Mouse (Mus musculus): ENCODE measurements around the gene Ddah1. TPM values are rescaled to one million over a fixed set of nuclear protein-coding genes. Genes with fewer than 3 reads are reported as not detected.

The Ddah1 gene
- polyA plus RNA-seq, 1 experiment from 2014 or later = 25.4 TPM

DNA sequence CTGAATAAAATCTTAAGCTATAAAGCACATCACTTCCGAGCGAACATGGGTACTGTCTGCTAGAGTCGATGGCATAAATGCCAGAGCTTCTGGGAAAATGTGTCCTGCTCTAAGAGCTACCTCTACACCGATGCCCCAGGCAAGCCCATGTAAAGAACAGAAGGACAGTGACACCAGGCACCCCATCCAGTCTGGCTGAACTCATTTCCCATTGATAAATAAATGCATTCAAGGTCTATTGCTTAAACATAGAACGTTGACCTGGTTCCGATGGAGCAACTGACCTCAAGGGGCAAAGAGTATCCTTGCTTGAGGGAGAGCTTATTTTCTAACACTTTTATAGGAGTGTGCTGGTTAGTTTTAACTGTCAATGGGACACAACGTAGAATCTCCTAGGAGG lies 30.6 kb downstream of the Ddah1 start:
- no peak overlapping the region for H3K4me3 ChIP-seq
- no peak overlapping the region for H3K27ac ChIP-seq
- ATAC-seq (replicated peaks; ENCODE audit: insufficient number of reproducible peaks, insufficient read depth, low FRiP score, low read depth) = no peak
- H3K9ac ChIP-seq = no peak overlapping the region
- WGBS = 91% methylated on average over 7 of the region's 7 CpGs
- H3K4me2 ChIP-seq = no peak overlapping the region
- H3K9me3 ChIP-seq (replicated peaks) = no peaks in the 10 kb centered on the region
- no peaks in the 10 kb centered on the region for H3K36me3 ChIP-seq
- peaks cover 7% of the 10 kb centered on the region for H3K4me1 ChIP-seq (replicated peaks)
- no peaks in the 10 kb centered on the region for H3K27me3 ChIP-seq

DNA sequence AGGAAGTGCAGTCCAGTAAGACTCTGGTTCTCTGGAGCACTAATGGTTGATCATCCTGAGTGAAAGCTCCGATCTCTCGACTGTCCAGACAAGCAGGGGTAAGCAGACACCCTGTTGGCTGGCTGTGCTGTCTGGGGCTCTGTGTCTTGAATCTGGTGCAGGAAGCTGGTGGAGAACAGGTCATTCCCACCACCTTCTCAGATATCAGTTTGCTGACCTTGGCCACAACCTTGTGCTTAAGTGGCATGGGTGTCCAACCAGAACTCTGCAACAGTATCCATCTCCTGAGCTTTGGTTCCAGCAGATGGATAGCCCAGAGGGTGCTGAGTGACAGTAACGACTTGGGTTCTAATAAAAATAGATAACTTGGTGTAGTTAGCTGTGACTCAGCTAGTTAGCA lies 31.8 kb downstream of the Ddah1 start:
- Histone ChIP-seq H3K9ac (no peak overlapping the region), H3K27ac (no peak overlapping the region), H3K27me3 (no peaks in the 10 kb centered on the region), H3K36me3 (no peaks in the 10 kb centered on the region), H3K4me2 (no peak overlapping the region), H3K4me3 (no peak overlapping the region), H3K9me3 (replicated peaks) (no peaks in the 10 kb centered on the region), H3K4me1 (replicated peaks) (peaks cover 7% of the 10 kb centered on the region)
- ATAC-seq (replicated peaks; ENCODE audit: insufficient number of reproducible peaks, insufficient read depth, low FRiP score, low read depth) = no peak
- WGBS = 49% methylated on average over 3 of the region's 3 CpGs

- Histone ChIP-seq H3K9ac (no peak overlapping the region), H3K4me2 (no peak overlapping the region), H3K36me3 (no peaks in the 10 kb centered on the region), H3K27ac (no peak overlapping the region), H3K4me1 (replicated peaks) (peaks cover 7% of the 10 kb centered on the region), H3K4me3 (no peak overlapping the region), H3K9me3 (replicated peaks) (no peaks in the 10 kb centered on the region), H3K27me3 (no peaks in the 10 kb centered on the region)
- 88% methylated on average over 4 of the region's 4 CpGs for WGBS
- no peak for ATAC-seq (replicated peaks; ENCODE audit: insufficient number of reproducible peaks, insufficient read depth, low FRiP score, low read depth)
Measured at GRCm38 (mm10) chr3:145790709-145791108, 32.2 kb downstream of the Ddah1 start.

DNA sequence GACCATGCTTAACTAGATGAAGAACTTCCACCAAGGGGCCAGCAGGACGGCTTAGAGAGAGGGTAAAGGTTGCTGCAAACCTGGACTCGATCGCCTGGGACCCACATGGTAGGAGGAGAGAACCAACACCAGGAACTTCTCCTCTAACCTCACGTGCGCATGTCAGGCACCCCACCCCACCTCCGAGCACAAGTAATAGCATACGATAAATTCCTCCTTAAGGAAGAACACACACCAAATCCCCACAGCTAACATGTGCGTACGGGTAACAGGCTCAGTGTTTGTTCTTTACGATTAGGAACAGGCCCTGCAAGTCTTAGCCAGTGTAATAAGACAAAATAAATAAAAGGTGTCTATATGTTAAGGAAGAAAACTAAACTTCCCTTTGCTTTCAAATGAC lies 35.9 kb downstream of the Ddah1 start:
- Histone ChIP-seq H3K36me3 (no peaks in the 10 kb centered on the region), H3K9ac (no peak overlapping the region), H3K9me3 (replicated peaks) (no peaks in the 10 kb centered on the region), H3K4me1 (replicated peaks) (peaks cover 23% of the 10 kb centered on the region), H3K4me2 (no peak overlapping the region), H3K27ac (no peak overlapping the region), H3K4me3 (no peak overlapping the region), H3K27me3 (no peaks in the 10 kb centered on the region)
- WGBS = 89% methylated on average over 10 of the region's 10 CpGs
- no peak for ATAC-seq (replicated peaks; ENCODE audit: insufficient number of reproducible peaks, insufficient read depth, low FRiP score, low read depth)

DNA sequence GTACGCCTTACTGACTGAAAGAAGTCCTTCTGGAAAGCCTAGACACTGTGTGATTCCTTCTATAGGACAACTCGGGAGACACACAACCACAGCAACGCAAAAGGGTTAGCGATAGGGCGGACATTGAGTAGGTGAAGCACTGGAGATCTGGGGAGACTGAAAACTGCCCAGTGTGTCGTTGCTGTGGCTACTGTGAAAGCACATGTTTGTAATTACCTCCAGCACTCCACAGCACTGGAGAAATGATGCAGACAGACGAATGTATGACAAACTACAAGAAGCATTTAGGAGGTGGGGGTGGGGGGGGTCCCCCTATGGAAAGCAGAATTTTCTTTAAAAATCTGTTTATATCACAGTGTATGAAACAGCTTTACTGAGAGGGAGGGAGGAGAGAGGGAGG lies 37.4 kb downstream of the Ddah1 start:
- Histone ChIP-seq H3K27ac (no peak overlapping the region), H3K4me3 (no peak overlapping the region), H3K36me3 (no peaks in the 10 kb centered on the region), H3K9me3 (replicated peaks) (no peaks in the 10 kb centered on the region), H3K9ac (no peak overlapping the region), H3K4me1 (replicated peaks) (peaks cover 17% of the 10 kb centered on the region), H3K4me2 (no peak overlapping the region), H3K27me3 (no peaks in the 10 kb centered on the region)
- no peak for ATAC-seq (replicated peaks; ENCODE audit: insufficient number of reproducible peaks, insufficient read depth, low FRiP score, low read depth)
- 81% methylated on average over 7 of the region's 7 CpGs for WGBS

DNA sequence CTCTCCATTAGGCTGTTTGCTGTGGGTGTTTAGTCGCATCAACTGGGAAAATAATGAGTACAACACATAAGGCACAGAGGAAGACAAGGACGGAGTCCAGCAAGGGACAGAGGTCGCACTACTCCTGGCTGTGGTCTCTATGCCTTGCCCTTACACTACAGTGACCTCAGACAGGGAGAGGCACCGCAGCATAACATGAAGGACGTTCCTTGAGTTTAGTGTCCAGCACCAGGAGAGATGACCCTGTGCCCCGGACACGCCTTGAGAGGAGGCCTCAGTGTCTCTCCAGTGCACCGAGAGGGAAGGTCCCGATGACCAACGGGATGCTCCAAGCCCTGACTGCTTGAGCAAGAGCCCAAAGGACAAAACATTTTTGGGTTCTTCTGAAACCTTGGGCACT lies 39.6 kb downstream of the Ddah1 start:
- no peak overlapping the region for H3K4me2 ChIP-seq
- H3K27ac ChIP-seq = peak overlapping the region; percentile 36; the same call in 1 of the 2 replicates
- WGBS = 58% methylated on average over 10 of the region's 10 CpGs
- peaks cover 17% of the 10 kb centered on the region for H3K4me1 ChIP-seq (replicated peaks)
- no peaks in the 10 kb centered on the region for H3K9me3 ChIP-seq (replicated peaks)
- no peak for ATAC-seq (replicated peaks; ENCODE audit: insufficient number of reproducible peaks, insufficient read depth, low FRiP score, low read depth)
- H3K27me3 ChIP-seq = no peaks in the 10 kb centered on the region
- H3K36me3 ChIP-seq = no peaks in the 10 kb centered on the region
- H3K9ac ChIP-seq = no peak overlapping the region
- no peak overlapping the region for H3K4me3 ChIP-seq

DNA sequence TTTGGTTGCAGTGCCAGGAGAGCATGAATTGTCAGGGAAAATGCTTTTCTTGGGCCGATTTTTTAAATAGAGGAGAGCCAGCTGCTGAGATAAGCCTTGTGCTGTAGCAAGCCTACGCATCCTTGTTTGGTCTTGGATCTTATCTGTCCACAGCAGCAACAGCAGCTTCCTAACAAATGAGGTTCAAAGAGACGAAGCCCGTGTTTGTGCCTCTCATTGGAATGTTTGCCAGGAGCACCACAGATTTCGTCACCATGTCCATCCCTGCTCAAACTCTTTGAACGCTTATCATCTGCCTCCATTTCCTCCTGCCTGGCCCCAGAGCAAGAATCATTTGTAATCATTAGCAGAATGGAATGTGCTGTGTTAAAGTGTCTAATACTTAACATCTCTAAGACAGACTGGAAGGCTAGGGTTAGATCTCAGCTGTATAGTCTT lies 40.3 kb downstream of the Ddah1 start:
- no peaks in the 10 kb centered on the region for H3K36me3 ChIP-seq
- H3K9ac ChIP-seq = no peak overlapping the region
- H3K4me1 ChIP-seq (replicated peaks) = peaks cover 17% of the 10 kb centered on the region
- no peak overlapping the region for H3K27ac ChIP-seq
- no peaks in the 10 kb centered on the region for H3K9me3 ChIP-seq (replicated peaks)
- H3K4me3 ChIP-seq = no peak overlapping the region
- WGBS = 6% methylated on average over 6 of the region's 6 CpGs
- peak overlapping the region; percentile 27 for H3K4me2 ChIP-seq
- ATAC-seq (replicated peaks; ENCODE audit: insufficient number of reproducible peaks, insufficient read depth, low FRiP score, low read depth) = peak; percentile 64; the same call in 1 of the 2 replicates
- H3K27me3 ChIP-seq = no peaks in the 10 kb centered on the region

DNA sequence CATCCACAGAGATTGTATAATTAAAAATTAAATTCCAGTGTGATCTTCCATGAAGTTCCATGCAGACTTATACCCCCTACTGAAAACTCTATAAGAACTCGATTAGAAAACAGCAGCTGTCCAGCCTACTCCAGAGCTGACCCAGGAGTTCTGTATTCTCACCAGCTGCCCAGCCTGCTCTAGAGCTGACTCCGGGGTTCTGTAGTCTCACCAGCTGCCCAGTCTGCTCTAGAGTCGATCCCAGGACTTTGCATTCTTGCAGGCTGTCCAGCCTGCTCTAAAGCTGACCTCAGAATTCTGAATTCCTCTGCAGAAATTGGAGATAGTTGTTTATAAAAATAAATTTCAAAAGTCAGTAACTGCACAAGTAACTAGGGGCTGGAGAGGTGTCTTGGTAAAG lies 40.9 kb downstream of the Ddah1 start:
- Histone ChIP-seq H3K36me3 (no peaks in the 10 kb centered on the region), H3K4me1 (replicated peaks) (peaks cover 17% of the 10 kb centered on the region), H3K4me3 (no peak overlapping the region), H3K9me3 (replicated peaks) (no peaks in the 10 kb centered on the region), H3K4me2 (no peak overlapping the region), H3K27me3 (no peaks in the 10 kb centered on the region), H3K27ac (no peak overlapping the region), H3K9ac (no peak overlapping the region)
- no peak for ATAC-seq (replicated peaks; ENCODE audit: insufficient number of reproducible peaks, insufficient read depth, low FRiP score, low read depth)
- 30% methylated on average over 3 of the region's 3 CpGs for WGBS

DNA sequence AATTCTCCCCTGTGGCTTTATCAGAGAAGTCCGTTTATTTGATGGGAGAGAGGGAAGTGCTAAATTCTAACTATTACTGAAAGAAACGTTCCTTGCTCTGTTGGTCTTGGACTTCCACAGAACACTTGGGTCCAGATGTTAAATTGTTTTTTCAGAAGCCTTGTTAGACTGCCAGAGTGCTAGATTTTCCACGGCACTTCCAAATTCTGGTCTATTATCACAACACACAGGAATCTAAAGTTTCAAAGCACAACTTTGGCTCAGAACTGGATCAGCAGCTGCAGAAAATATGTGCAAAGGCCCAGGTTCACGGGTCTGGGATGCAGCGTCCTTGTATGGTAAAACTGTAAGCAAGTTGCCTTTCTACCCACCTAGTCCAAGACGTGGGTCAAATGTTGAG lies 43.6 kb downstream of the Ddah1 start:
- Histone ChIP-seq H3K4me3 (no peak overlapping the region), H3K9me3 (replicated peaks) (no peaks in the 10 kb centered on the region), H3K4me2 (no peak overlapping the region), H3K27me3 (no peaks in the 10 kb centered on the region), H3K4me1 (replicated peaks) (peaks cover 17% of the 10 kb centered on the region), H3K27ac (0 out of 2 replicates have a peak overlapping the region, but pooled peaks have one; percentile 13), H3K9ac (no peak overlapping the region), H3K36me3 (no peaks in the 10 kb centered on the region)
- WGBS = 60% methylated on average over 6 of the region's 6 CpGs
- ATAC-seq (replicated peaks; ENCODE audit: insufficient number of reproducible peaks, insufficient read depth, low FRiP score, low read depth) = no peak

GRCm38 (mm10) chr3:145805848-145806247 lies 47.4 kb downstream of the Ddah1 start:
- Histone ChIP-seq H3K27ac (no peak overlapping the region), H3K9ac (no peak overlapping the region), H3K4me2 (no peak overlapping the region), H3K4me1 (replicated peaks) (no peaks in the 10 kb centered on the region), H3K27me3 (no peaks in the 10 kb centered on the region), H3K4me3 (no peak overlapping the region), H3K9me3 (replicated peaks) (no peaks in the 10 kb centered on the region), H3K36me3 (no peaks in the 10 kb centered on the region)
- WGBS = 51% methylated on average over 4 of the region's 4 CpGs
- no peak for ATAC-seq (replicated peaks; ENCODE audit: insufficient number of reproducible peaks, insufficient read depth, low FRiP score, low read depth)

DNA sequence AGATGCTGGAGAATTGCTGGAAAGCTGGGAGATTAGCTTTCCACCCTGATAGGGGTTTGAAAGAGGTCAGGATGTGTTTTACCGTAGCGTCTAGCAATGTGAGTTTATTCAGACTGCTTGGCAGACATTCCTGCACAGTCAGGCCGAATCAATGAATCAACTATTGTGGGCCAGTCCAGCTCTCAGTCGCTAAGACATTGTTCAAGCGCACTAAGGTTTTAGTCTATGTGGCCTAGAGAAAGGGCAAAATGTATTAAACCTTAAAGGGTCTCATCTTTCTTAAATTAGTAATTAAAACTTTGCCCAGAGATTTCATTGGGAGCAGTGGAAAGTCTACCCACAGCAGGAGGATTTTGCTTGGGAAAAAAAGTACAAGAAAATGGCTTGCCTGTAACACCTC lies 48.0 kb downstream of the Ddah1 start:
- no peaks in the 10 kb centered on the region for H3K36me3 ChIP-seq
- H3K4me3 ChIP-seq = no peak overlapping the region
- H3K4me1 ChIP-seq (replicated peaks) = no peaks in the 10 kb centered on the region
- H3K9ac ChIP-seq = no peak overlapping the region
- 40% methylated on average over 5 of the region's 5 CpGs for WGBS
- H3K27me3 ChIP-seq = no peaks in the 10 kb centered on the region
- H3K9me3 ChIP-seq (replicated peaks) = no peaks in the 10 kb centered on the region
- no peak overlapping the region for H3K4me2 ChIP-seq
- no peak overlapping the region for H3K27ac ChIP-seq
- no peak for ATAC-seq (replicated peaks; ENCODE audit: insufficient number of reproducible peaks, insufficient read depth, low FRiP score, low read depth)

DNA sequence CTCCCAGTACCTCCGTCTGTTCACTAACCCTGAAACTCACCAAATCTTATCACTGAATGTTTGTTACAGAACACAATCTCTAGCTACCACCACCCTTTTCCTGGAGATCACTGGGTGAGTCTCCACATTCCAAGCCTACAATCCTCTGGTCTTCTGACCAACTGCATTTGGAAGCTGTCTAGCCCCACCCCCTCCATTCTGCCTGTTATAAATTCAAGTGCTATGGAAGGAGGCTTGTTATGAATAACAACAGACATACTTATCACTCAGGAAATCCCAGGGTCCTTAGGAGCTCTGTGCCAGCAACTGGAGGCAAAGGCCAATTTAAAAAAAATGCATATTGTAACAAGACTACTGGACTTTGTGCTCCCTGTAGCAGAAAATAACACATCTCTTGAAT lies 58.3 kb downstream of the Ddah1 start:
- H3K27ac ChIP-seq = peak overlapping the region; percentile 55
- no peak overlapping the region for H3K9ac ChIP-seq
- H3K4me1 ChIP-seq (replicated peaks) = peaks cover 21% of the 10 kb centered on the region
- no peaks in the 10 kb centered on the region for H3K9me3 ChIP-seq (replicated peaks)
- peak; percentile 70 for ATAC-seq (replicated peaks; ENCODE audit: insufficient number of reproducible peaks, insufficient read depth, low FRiP score, low read depth)
- H3K4me3 ChIP-seq = no peak overlapping the region
- no peaks in the 10 kb centered on the region for H3K36me3 ChIP-seq
- H3K4me2 ChIP-seq = no peak overlapping the region
- WGBS = 33% methylated on average over 1 of the region's 1 CpGs
- H3K27me3 ChIP-seq = no peaks in the 10 kb centered on the region

Measured in heart, embryonic 15.5 days (tissue).